Mouse (Mus musculus) liver, adult (tissue): ENCODE measurements around the gene Cldn7.

ENCODE experiments used
- GATA4 ChIP-seq: IDR thresholded peaks from 2 replicates; pipeline ENCODE4 v1.6.1; 2014; ENCODE audit warnings: mild to moderate bottlenecking, low read length; ENCODE audit not compliant: insufficient replicate concordance

Gene Cldn7

GRCm38 (mm10) chr11:70010961-70011360 is 46.4 kb downstream of the Cldn7 start:
- TF ChIP-seq GATA4, result no peak

GRCm38 (mm10) chr11:70012931-70013330 is 48.4 kb downstream of the Cldn7 start:
- no peak for TF ChIP-seq GATA4

- TF ChIP-seq GATA4, result no peak
Measured at GRCm38 (mm10) chr11:70013408-70013807, 48.8 kb downstream of the Cldn7 start.

- no peak for TF ChIP-seq GATA4
Measured at GRCm38 (mm10) chr11:70014051-70014450, 49.5 kb downstream of the Cldn7 start.

- TF ChIP-seq GATA4, result no peak
Measured at GRCm38 (mm10) chr11:70014880-70015558, 50.4 kb downstream of the Cldn7 start, which contains the start of gene Acadvl. Gene Acadvl, minus strand, starts transcription at chr11:70015411.

- no peak for TF ChIP-seq GATA4
Measured at GRCm38 (mm10) chr11:70015677-70016076, 51.1 kb downstream of the Cldn7 start.

GRCm38 (mm10) chr11:70016669-70017068 is 52.1 kb downstream of the Cldn7 start, which contains the start of gene Dlg4:
Gene Dlg4, plus strand, starts transcription at chr11:70016942.
- no peak for TF ChIP-seq GATA4

- TF ChIP-seq GATA4, result no peak
Measured at GRCm38 (mm10) chr11:70017199-70017767, 52.7 kb downstream of the Cldn7 start.
